Mouse (Mus musculus): ENCODE measurements around the gene Rbp7. TPM values are rescaled to one million over a fixed set of nuclear protein-coding genes. Genes with fewer than 3 reads are reported as not detected.
"Not testable (repeated sequence)": the region's sequence is repeated elsewhere in the genome, so short reads cannot be mapped to it uniquely, and the experiment has no call there.

Rbp7 gene
- not detected for total RNA-seq (2021)
- long read RNA-seq, experiment 1: 0 reads
- long read RNA-seq, experiment 2: 0 reads

GRCm38 (mm10) chr4:149454879-149455278 lies at the start of gene Rbp7:
Rbp7 (minus strand) TSS chr4:149454978.
- DNase-seq (ENCODE audit: low spot score in 2 of 2): no peak

DNA sequence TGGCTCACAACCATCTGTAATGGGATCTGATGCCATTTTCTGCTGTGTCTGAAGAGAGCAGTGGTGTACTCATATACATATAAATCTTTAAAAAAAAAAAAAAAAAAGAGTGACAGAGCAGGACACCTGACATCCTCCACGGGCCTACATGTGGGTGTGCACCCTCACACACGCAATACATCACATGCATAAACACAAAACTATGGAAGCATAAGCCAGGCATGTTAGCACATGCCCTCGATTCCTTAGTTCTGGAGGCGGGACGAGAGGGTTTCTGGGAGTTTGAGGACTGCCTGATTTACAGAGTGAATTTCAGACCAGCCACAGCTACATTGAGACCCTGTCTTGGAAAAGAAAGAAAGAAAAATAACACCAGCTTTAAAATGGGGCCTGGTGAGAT lies 49.6 kb upstream of the Rbp7 start:
- no peak for DNase-seq (ENCODE audit: low spot score in 2 of 2)

DNA sequence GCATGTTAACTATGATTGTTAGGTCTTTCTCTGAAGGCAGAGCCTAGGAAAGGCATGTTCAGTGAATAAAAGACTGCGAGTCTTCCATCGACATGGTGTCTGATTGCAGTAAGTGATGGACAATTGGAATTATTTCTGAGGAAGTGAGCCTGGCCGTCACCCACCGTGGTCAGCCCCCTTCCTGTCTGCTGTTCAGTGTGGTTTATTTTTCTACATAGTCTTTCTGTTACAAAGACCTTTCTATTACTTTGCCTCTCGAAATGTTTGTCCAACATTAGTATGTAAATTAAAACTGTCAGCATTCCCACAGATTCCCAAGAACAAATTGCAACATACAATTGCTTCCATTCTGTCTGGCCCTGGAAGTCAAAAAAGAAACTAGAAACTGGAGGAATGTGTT lies 45.0 kb upstream of the Rbp7 start:
- no peak for DNase-seq (ENCODE audit: low spot score in 2 of 2)

- DNase-seq (ENCODE audit: low spot score in 2 of 2): no peak
Measured at GRCm38 (mm10) chr4:149498901-149499300, 44.1 kb upstream of the Rbp7 start.

GRCm38 (mm10) chr4:149496612-149497011 lies 41.8 kb upstream of the Rbp7 start:
- peak in 1 of 2 experiments; percentile 48 for DNase-seq (ENCODE audit: low spot score in 2 of 2)

DNA sequence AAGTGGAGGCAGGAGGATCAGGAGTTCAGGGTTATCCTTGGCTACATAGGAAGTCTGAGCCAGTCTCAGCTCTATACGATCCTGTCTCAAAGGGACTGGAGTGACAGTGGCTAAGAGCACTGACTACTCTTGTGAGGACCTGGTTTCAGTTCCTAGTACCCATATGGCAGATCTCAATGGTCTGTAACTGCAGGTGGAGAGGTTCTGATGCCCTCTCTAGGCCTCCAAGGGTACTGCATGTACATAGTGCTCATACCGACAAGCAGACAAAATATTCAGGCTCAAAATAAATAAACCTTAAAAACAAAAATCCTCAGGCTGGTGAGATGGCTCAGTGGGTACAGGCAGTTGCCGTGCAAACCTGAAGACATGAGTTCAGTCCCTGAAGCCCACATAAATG lies 36.4 kb upstream of the Rbp7 start:
- DNase-seq (ENCODE audit: low spot score in 2 of 2): no peak

DNA sequence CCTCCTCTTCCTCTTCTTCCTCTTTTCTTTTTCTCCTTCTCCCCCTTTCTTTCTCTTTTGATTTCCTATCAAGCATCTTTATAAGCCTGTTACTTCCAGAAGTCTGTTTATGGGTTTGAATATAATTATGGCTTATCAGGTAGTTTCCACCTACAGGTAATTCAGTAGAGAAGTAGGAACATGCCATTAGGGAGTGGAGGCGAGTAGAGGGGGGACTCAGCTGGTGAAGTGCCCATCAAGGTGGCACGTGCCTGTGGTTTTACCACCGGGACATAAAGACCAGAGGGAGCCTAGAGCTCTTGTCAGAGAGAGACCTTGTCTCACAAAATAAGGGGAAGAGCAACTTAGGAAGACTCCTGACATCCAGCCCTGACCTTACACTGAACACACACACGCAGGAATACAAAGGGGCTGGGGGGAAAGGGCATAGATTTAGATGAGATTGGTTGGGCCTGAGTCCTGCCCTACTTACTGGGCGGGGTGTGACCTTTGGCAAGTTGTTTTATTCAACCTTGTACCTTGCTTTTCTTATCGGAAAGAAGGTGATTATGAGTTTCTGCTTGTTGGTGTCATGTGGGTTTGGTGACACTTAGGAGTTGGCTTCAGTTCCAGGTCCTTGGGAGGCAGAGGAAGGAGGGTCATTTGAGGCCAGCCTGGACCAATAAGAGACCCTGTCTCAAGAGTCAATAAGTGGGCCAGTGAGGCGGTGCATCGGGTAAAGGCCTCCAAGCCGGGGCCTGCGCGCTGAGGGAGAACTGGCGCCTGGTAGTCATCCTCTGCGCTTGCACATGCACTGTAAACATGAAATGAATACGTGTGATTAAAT lies 34.9 kb upstream of the Rbp7 start:
- DNase-seq (ENCODE audit: low spot score in 2 of 2): no peak

- no peak for DNase-seq (ENCODE audit: low spot score in 2 of 2)
Measured at GRCm38 (mm10) chr4:149487729-149488128, 33.0 kb upstream of the Rbp7 start.

DNA sequence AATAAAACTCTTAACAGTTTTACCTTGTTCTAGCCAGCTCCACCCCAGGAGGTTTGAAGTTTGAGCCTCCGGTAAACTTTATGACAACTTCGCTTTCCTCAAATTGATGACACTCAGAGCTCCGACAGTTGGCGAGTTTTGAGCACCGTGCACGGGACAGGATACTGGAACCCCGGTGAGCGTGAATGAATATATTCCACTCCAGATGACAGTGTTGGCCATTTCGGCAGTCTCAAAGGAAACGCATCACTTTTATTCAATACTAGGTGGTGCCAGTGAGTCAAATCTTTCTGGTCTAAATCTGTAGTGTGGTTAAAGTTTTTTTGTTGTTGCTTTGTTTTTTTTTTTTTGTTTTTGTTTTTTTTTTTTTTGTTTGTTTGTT lies 31.0 kb upstream of the Rbp7 start:
- DNase-seq (ENCODE audit: low spot score in 2 of 2): peak in 1 of 2 experiments; percentile 34

- peak; percentile 92 to 94 for DNase-seq (ENCODE audit: low spot score in 2 of 2)
Measured at GRCm38 (mm10) chr4:149485053-149485824, 30.5 kb upstream of the Rbp7 start, which contains the start of the genes Nmnat1 and Lzic. Nmnat1 (minus strand) TSS chr4:149485202. Lzic (plus strand) TSS chr4:149485229.

DNA sequence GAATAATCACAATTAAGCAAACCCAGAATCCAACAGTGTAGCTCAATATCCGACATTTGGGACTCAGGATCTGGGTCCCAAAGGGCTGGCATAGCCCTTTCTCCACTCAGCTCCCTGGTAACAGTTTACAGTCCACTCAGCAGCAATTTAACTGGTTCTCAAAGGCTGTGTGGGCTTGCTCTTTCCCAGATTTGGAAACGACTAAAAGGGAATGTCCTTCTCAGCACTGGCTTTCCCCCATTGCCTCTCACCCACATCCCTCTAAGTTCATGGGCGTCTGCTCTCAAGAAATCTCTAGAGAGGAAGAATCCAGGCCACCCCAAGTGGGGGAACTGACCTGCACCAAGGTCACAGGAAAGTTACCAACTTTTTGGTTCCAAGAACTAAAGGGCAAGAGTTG lies 29.8 kb upstream of the Rbp7 start:
- DNase-seq (ENCODE audit: low spot score in 2 of 2): peak in 1 of 2 experiments; percentile 11

DNA sequence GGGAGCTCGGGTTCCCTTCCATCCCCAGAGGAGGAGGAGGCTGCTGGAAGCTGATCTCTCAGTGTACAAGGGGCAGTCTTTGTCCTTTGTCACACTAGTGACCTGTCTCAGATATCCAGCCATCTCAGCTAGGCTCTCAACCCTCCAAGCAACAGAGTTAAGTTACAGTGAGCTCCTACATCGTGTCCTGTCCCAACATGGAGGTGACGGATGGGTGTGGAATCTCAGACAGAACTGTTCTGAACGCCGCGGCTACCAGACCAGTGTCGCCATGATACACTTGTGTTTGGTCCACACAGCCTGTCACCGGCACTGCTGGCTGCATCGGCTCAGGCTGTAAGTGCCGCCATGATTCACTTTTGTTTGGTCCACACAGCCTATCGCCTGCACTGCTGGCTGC lies 22.3 kb upstream of the Rbp7 start, which contains the start of gene Tmem274:
Gene Tmem274 (plus strand): TSS at position 301 of the 400 bp plus-strand sequence.
- no peak for DNase-seq (ENCODE audit: low spot score in 2 of 2)

DNA sequence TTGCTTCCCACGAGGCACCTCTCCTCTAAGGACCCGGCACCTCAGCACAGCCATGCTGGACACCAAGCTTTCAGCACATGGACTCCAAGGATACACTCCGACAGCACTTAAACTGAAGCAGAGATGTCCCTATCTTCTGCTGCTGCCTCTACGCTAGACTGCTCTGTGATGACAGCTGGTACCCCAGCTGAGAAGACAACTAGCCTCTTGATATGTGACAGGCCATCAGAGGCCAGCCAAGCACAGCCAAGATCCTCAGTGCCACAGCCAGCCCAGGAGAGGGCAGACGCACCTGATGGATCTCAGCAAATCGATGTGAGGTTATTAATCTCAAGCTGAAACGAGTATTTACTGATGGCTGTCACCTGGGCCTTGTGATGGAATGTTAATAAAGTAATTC lies 20.3 kb upstream of the Rbp7 start:
- DNase-seq (ENCODE audit: low spot score in 2 of 2): no peak

- no peak for DNase-seq (ENCODE audit: low spot score in 2 of 2)
Measured at GRCm38 (mm10) chr4:149469557-149469956, 14.8 kb upstream of the Rbp7 start.

- no peak for DNase-seq (ENCODE audit: low spot score in 2 of 2)
Measured at GRCm38 (mm10) chr4:149463435-149463950, 8.7 kb upstream of the Rbp7 start.

GRCm38 (mm10) chr4:149462305-149462971 lies 7.7 kb upstream of the Rbp7 start:
- no peak for DNase-seq (ENCODE audit: low spot score in 2 of 2)

DNA sequence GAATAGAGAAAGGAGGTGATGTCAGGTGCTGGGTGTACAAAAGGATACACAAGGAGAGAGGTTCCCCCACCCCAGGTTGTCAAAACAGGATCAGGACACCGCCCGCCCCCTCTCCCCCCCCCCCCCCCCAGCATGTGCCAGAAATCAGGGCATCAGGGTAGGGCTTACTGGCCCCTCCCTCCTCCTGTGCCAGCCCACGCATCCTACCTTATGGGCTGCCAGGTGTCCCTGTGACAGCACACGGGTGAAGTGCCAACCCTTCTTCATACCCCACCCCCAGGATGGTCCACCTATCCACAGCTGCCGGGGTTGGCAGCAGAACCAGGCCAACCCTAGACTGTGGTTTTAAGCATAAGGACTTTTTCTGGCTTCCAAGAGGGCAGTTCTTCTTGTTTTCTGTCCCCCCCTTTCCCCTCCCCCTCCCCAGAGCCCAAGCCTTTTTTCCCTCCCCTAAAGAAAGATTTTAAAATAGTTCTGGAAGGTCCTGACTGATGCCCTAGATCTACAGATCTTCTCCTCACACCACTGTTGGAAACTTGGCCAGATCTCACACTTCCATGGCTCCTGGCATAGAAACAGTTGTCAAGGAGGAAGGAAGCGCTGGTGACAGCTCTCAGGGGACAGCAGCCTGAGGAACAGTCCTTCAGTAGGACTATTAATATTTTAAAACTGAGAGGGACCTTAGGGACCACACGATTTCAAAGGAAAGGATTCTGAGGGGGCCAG lies 7.0 kb upstream of the Rbp7 start:
- no peak for DNase-seq (ENCODE audit: low spot score in 2 of 2)

GRCm38 (mm10) chr4:149460475-149460874 lies 5.7 kb upstream of the Rbp7 start:
- not testable (repeated sequence) for DNase-seq (ENCODE audit: low spot score in 2 of 2)

DNA sequence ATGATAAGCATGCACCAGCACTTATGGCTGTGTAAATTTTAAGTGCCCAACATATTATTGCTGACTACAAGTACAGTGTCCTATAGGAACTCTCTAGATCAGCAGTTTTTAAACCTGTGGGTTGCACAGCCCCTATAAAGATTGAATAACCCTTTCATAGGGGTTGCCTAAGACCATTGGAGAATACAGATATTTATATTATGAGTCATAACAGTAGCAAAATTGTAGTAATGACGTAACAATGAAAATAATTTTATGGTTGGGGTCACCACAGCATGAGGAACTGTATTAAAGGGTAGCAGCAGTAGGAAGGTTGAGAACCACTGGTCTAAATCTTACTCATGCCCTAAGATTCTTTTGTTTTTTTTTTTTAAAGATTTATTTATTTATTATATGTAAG lies 4.6 kb upstream of the Rbp7 start:
- no peak for DNase-seq (ENCODE audit: low spot score in 2 of 2)

DNA sequence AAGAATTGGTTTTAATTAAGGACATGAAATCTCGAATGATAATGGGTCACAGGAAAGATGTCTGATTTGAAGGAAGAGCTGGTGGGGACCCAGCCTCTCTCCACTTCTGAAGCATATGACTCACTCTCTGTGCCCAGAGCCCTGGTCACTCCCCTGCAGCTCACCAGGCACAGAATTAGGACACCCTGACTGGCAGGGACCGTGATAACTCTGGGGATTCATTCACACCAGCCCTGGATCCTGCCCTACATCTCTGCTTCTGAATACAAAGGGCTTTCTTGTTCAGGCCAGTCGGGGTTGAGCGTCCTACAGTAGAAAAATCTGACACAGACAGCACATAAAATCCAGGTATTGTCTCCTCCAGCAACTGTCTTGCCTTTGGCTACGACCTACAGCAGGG lies 3.7 kb upstream of the Rbp7 start:
- DNase-seq (ENCODE audit: low spot score in 2 of 2): no peak
